Mouse (Mus musculus): Measurements from ENCODE around the gene Cnbd2. TPM values are rescaled to one million over a fixed set of nuclear protein-coding genes. Genes with fewer than 3 reads are reported as not detected.
"Not testable (repeated sequence)": the region's sequence is repeated elsewhere in the genome, so short reads cannot be mapped to it uniquely, and the experiment has no call there.

Gene Cnbd2
- polyA plus RNA-seq, 1 experiment from 2014 or later = 16.2 TPM

DNA sequence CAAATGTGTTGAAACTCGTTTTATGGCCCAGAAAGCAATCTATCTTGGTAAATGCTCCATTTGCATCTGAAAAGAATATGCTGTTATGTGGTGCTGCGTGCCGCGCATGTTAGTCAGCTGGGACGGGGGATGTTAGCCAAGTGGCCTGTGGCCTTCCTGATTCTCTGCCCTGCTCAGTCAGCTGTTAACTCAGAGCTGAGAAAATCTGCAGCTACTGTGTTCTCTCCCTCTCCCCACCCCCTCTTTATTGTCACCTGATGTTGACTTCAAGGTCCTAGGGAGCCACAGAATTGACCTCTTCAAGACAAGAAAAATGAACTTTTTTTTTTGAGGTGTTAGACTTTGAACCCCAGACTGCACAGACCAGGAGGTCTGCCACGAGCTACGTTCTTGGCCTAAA is 43.9 kb downstream of the Cnbd2 start:
- H3K9ac ChIP-seq (ENCODE audit: low read depth, low read length) = no peak overlapping the region
- peak; percentile 69; the same call in 1 of the 2 replicates for ATAC-seq (replicated peaks; ENCODE audit: low FRiP score, low read depth)
- H3K36me3 ChIP-seq (ENCODE audit: insufficient read depth, low read length) = no peaks in the 10 kb centered on the region
- WGBS = 43% methylated on average over 7 of the region's 7 CpGs
- TF ChIP-seq CTCF (IDR thresholded peaks at IDR 0.05; ENCODE audit: low read depth) = no peak
- no peak overlapping the region for H3K27ac ChIP-seq
- H3K4me2 ChIP-seq (ENCODE audit: low read length) = no peak overlapping the region
- no peaks in the 10 kb centered on the region for H3K9me3 ChIP-seq (replicated peaks; ENCODE audit: low read length)
- H3K4me1 ChIP-seq (replicated peaks; ENCODE audit: insufficient read depth, low read length) = no peaks in the 10 kb centered on the region
- no peaks in the 10 kb centered on the region for H3K27me3 ChIP-seq (ENCODE audit: insufficient read depth, low read length)
- peak; percentile 35 for DNase-seq (ENCODE audit: low spot score)
- no peak overlapping the region for H3K4me3 ChIP-seq (replicated peaks; ENCODE audit: low read depth, low read length)

DNA sequence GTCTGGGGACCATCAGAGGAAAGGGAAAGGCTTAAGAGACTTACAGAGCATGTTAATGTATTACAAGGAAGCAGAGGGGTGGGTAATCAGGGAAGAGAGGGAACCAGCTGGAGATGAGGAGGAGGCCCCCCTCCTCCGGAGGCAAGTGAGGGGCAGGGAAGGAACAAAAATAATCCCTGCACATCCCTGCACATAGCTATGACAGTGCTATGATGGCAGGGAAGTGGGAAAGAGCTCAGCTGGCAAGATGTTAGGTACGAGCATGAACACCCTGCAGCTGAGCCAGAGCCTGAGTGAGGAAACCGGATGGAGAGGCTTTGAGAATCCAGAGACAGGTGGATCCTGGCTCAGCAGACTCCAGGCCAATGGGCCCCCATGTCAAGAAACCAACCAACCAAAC is 56.4 kb downstream of the Cnbd2 start:
- WGBS = 66% methylated on average over 3 of the region's 3 CpGs
- H3K4me1 ChIP-seq (replicated peaks; ENCODE audit: insufficient read depth, low read length) = no peaks in the 10 kb centered on the region
- H3K27me3 ChIP-seq (ENCODE audit: insufficient read depth, low read length) = no peaks in the 10 kb centered on the region
- no peak overlapping the region for H3K9ac ChIP-seq (ENCODE audit: low read depth, low read length)
- no peak for DNase-seq (ENCODE audit: low spot score)
- ATAC-seq (replicated peaks; ENCODE audit: low FRiP score, low read depth) = no peak
- no peak overlapping the region for H3K27ac ChIP-seq
- no peak overlapping the region for H3K4me2 ChIP-seq (ENCODE audit: low read length)
- H3K9me3 ChIP-seq (replicated peaks; ENCODE audit: low read length) = no peaks in the 10 kb centered on the region
- H3K4me3 ChIP-seq (replicated peaks; ENCODE audit: low read depth, low read length) = no peak overlapping the region
- no peak for TF ChIP-seq CTCF (IDR thresholded peaks at IDR 0.05; ENCODE audit: low read depth)
- H3K36me3 ChIP-seq (ENCODE audit: insufficient read depth, low read length) = no peaks in the 10 kb centered on the region

DNA sequence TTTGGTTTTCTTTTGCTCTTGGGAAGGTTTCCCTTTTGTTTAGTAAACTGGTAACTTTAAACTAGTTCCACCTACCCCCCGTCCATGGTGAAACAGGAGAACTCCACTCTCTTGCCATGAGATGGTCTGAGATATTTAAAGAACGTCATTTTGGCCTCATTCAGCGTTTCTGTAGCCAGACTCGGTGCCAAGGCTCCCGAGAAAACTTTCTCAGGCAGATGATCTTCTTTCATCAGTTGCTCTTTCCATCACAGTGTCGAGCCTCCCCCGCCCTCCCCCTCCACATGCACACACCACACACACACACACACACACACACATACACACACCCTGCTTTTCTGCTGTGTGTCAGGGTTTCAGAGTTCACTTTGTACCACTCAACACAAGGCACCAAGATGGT is 58.8 kb downstream of the Cnbd2 start:
- TF ChIP-seq CTCF (IDR thresholded peaks at IDR 0.05; ENCODE audit: low read depth) = no peak
- Histone ChIP-seq H3K27me3 (ENCODE audit: insufficient read depth, low read length) (no peaks in the 10 kb centered on the region), H3K36me3 (ENCODE audit: insufficient read depth, low read length) (no peaks in the 10 kb centered on the region), H3K4me3 (replicated peaks; ENCODE audit: low read depth, low read length) (no peak overlapping the region), H3K27ac (no peak overlapping the region), H3K4me1 (replicated peaks; ENCODE audit: insufficient read depth, low read length) (no peaks in the 10 kb centered on the region), H3K9ac (ENCODE audit: low read depth, low read length) (no peak overlapping the region), H3K9me3 (replicated peaks; ENCODE audit: low read length) (no peaks in the 10 kb centered on the region), H3K4me2 (ENCODE audit: low read length) (no peak overlapping the region)
- ATAC-seq (replicated peaks; ENCODE audit: low FRiP score, low read depth) (no peak), DNase-seq (ENCODE audit: low spot score) (no peak)
- WGBS = 56% methylated on average over 7 of the region's 7 CpGs

DNA sequence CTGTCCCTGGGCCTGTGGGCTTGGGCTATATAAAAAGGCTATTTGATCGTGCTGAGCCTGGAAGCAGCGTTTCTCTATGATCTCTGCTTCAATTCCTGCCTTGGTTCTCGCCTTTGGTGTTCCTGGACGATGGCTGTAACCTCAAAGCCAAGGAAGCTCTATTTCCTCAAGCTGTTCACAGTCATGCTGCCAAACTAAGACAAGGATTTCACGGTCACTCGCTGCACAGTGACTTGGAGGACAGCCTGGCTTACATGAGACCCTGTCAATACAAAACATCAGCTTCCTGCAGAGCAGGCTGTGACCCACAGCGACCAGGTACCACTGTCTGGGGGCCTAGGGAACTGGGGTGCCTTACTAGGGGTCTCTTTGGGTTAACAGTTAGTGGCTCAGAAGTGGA is 64.9 kb downstream of the Cnbd2 start:
- WGBS = 80% methylated on average over 7 of the region's 7 CpGs

DNA sequence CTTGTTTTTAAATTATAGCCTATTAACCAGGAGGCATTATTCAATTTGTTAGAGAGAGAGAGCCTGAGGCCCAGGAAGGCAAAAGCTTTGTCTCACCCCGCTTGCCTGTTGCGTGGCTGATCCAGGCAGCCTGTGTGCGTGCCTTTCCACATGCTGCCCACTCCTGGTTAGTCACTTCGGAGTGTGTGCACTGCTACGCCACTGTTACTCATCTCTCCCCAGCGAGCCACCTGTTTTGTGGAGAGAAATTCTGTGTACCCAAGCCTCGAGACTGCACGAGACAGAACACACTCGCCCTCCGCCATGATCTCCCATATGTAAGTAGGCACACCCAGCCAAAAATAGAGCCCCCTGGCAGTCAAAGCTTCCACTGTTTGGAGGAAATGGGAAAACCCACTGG is 67.8 kb downstream of the Cnbd2 start:
- no peaks in the 10 kb centered on the region for H3K4me1 ChIP-seq (replicated peaks; ENCODE audit: insufficient read depth, low read length)
- ATAC-seq (replicated peaks; ENCODE audit: low FRiP score, low read depth) = no peak
- no peaks in the 10 kb centered on the region for H3K36me3 ChIP-seq (ENCODE audit: insufficient read depth, low read length)
- TF ChIP-seq CTCF (IDR thresholded peaks at IDR 0.05; ENCODE audit: low read depth) = no peak
- no peak overlapping the region for H3K27ac ChIP-seq
- no peak overlapping the region for H3K4me3 ChIP-seq (replicated peaks; ENCODE audit: low read depth, low read length)
- WGBS = 90% methylated on average over 10 of the region's 10 CpGs
- H3K9me3 ChIP-seq (replicated peaks; ENCODE audit: low read length) = no peaks in the 10 kb centered on the region
- no peak overlapping the region for H3K9ac ChIP-seq (ENCODE audit: low read depth, low read length)
- H3K27me3 ChIP-seq (ENCODE audit: insufficient read depth, low read length) = no peaks in the 10 kb centered on the region
- no peak overlapping the region for H3K4me2 ChIP-seq (ENCODE audit: low read length)
- no peak for DNase-seq (ENCODE audit: low spot score)

More for the DNA sequence above, 64.9 kb downstream of the Cnbd2 start:
- no peaks in the 10 kb centered on the region for H3K9me3 ChIP-seq (replicated peaks; ENCODE audit: low read length)
- no peak overlapping the region for H3K9ac ChIP-seq (ENCODE audit: low read depth, low read length)
- TF ChIP-seq CTCF (IDR thresholded peaks at IDR 0.05; ENCODE audit: low read depth) = no peak
- H3K27me3 ChIP-seq (ENCODE audit: insufficient read depth, low read length) = no peaks in the 10 kb centered on the region
- no peak overlapping the region for H3K4me2 ChIP-seq (ENCODE audit: low read length)
- H3K36me3 ChIP-seq (ENCODE audit: insufficient read depth, low read length) = no peaks in the 10 kb centered on the region
- DNase-seq (ENCODE audit: low spot score) (no peak), ATAC-seq (replicated peaks; ENCODE audit: low FRiP score, low read depth) (no peak)
- H3K4me1 ChIP-seq (replicated peaks; ENCODE audit: insufficient read depth, low read length) = no peaks in the 10 kb centered on the region
- no peak overlapping the region for H3K4me3 ChIP-seq (replicated peaks; ENCODE audit: low read depth, low read length)
- H3K27ac ChIP-seq = no peak overlapping the region

DNA sequence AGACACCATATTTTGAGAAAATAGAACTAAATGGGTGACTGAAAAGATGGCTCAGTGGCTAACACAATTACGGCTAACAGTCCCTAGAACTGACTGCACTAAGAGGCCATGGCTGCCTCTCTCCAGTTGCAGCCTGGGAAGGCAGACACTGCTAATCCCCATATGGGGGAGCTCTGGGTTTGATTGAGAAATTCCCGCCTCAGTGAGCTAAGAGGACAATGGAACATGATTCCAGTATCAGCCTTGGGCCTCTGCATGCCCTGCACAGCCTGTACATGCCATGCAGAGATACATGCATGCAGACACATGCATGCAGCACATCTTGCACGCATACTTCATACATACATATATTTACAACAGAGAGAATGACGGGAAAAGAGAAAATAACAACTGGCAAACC is 69.3 kb downstream of the Cnbd2 start:
- Histone ChIP-seq H3K36me3 (ENCODE audit: insufficient read depth, low read length) (no peaks in the 10 kb centered on the region), H3K4me2 (ENCODE audit: low read length) (no peak overlapping the region), H3K9me3 (replicated peaks; ENCODE audit: low read length) (no peaks in the 10 kb centered on the region), H3K4me1 (replicated peaks; ENCODE audit: insufficient read depth, low read length) (no peaks in the 10 kb centered on the region), H3K27ac (no peak overlapping the region), H3K9ac (ENCODE audit: low read depth, low read length) (no peak overlapping the region), H3K4me3 (replicated peaks; ENCODE audit: low read depth, low read length) (no peak overlapping the region), H3K27me3 (ENCODE audit: insufficient read depth, low read length) (no peaks in the 10 kb centered on the region)
- 72% methylated on average over 4 of the region's 4 CpGs for WGBS
- DNase-seq (ENCODE audit: low spot score) (peak; percentile 21), ATAC-seq (replicated peaks; ENCODE audit: low FRiP score, low read depth) (no peak)
- TF ChIP-seq CTCF (IDR thresholded peaks at IDR 0.05; ENCODE audit: low read depth) = peak; percentile 45

DNA sequence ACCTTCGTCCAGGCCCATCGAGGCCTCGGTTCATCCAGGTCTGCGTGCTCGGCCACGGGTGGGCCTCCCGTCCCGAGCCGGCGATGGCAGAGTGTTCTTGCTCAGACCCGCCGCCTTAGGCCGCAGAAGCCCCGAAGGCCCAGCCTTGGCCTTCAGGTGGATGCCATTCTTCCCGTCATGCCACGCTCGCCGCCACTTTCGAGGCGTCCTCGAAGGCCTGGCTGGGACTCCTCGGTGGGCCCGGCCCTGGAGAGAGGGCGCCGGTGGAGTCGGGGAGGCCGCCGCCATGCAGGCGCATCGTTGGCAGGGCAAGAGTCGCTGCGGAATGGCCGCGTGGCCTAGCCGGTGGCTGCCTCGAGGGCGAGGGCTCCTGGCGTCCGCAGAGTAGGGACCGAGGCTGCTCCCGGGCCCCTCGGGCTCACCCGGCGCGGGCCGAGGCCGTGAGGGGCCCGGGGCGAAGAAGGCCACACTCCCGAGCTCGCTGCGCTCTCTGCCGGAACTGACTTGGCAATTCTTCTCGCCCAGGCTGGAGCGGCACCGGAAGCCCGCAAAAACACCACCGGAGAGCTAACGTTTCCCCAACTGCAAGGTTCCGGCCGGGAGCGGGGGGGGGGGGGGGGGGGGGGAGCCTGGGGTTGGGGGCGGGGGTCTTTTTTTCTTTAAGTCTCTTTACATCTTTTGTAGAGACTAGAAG is 80.5 kb downstream of the Cnbd2 start:
- WGBS = 0% methylated on average over 6 of the region's 63 CpGs
- not testable (repeated sequence) for H3K9me3 ChIP-seq (replicated peaks; ENCODE audit: low read length)

More for the DNA sequence above, 80.5 kb downstream of the Cnbd2 start:
- peak; percentile 91 for DNase-seq (ENCODE audit: low spot score)
- H3K27me3 ChIP-seq (ENCODE audit: insufficient read depth, low read length); H3K4me1 ChIP-seq (replicated peaks; ENCODE audit: insufficient read depth, low read length); H3K27ac ChIP-seq; H3K36me3 ChIP-seq (ENCODE audit: insufficient read depth, low read length): not testable (repeated sequence)
- peak overlapping the region; percentile 51 for H3K4me2 ChIP-seq (ENCODE audit: low read length)
- peak; percentile 85 for ATAC-seq (replicated peaks; ENCODE audit: low FRiP score, low read depth)
- H3K4me3 ChIP-seq (replicated peaks; ENCODE audit: low read depth, low read length) = peak overlapping the region; percentile 34
- H3K9ac ChIP-seq (ENCODE audit: low read depth, low read length) = peak overlapping the region; percentile 47; the same call in 1 of the 2 replicates
